Mouse (Mus musculus) forebrain, embryonic 11.5 days (tissue): ENCODE results near the gene Pnpla7. TPM values are rescaled to one million over a fixed set of nuclear protein-coding genes. Genes with fewer than 3 reads are reported as not detected.

Experiments used
- ATAC-seq: fragments of 200-750 bp; cut with Nextera tagmentation; replicated peaks from 2 replicates; pipeline ENCODE4 v1.8.0; 2017; ENCODE audit warnings: moderate TSS enrichment; ENCODE audit not compliant: low FRiP score
- DNase-seq: peaks from one replicate; pipeline ENCODE4 v3.0.0-alpha.2; 2017; ENCODE audit warnings: low spot score
- H3K27ac ChIP-seq: fragments of 300-500 bp; sonication (generic); 2 replicates; pipeline ENCODE4 v1.5.1; 2014; ENCODE audit warnings: low read depth, low read length
- H3K27me3 ChIP-seq: fragments of 300-500 bp; sonication (generic); 2 replicates; pipeline ENCODE4 v1.6.1; 2014; ENCODE audit warnings: mild to moderate bottlenecking, low read length, mixed read lengths; ENCODE audit not compliant: control insufficient read depth, insufficient read depth
- H3K36me3 ChIP-seq: fragments of 300-500 bp; sonication (generic); 2 replicates; pipeline ENCODE4 v1.6.1; 2014; ENCODE audit warnings: mild to moderate bottlenecking, low read length, moderate library complexity, mixed read lengths; ENCODE audit not compliant: control insufficient read depth, insufficient read depth
- H3K4me1 ChIP-seq: fragments of 300-500 bp; sonication (generic); replicated peaks from 2 replicates; pipeline ENCODE4 v1.6.1; 2014; ENCODE audit warnings: low read length, mixed read lengths; ENCODE audit not compliant: control insufficient read depth, insufficient read depth
- H3K4me2 ChIP-seq: fragments of 300-500 bp; sonication (generic); 2 replicates; pipeline ENCODE4 v1.6.1; 2014; ENCODE audit warnings: low read depth, mild to moderate bottlenecking, low read length, moderate library complexity, mixed read lengths; ENCODE audit not compliant: severe bottlenecking
- H3K4me3 ChIP-seq: fragments of 300-500 bp; sonication (generic); 2 replicates; pipeline ENCODE4 v1.5.1; 2014; ENCODE audit warnings: low read depth, low read length
- H3K9ac ChIP-seq: fragments of 300-500 bp; sonication (generic); 2 replicates; pipeline ENCODE4 v1.6.1; 2014; ENCODE audit warnings: low read length
- H3K9me3 ChIP-seq: fragments of 300-500 bp; sonication (generic); 2 replicates; pipeline ENCODE4 v1.6.1; 2016; ENCODE audit warnings: low read length, mixed read lengths; ENCODE audit not compliant: control insufficient read depth
- WGBS: fragments of 180-500 bp; shearing (Covaris S2); extraction: QIAGEN DNeasy Blood & Tissue Kit; methylation state at CpG from one replicate; pipeline ENCODE4 v1.1.7; 2014; 5-methylcytosine and 5-hydroxymethylcytosine counted together
- polyA plus RNA-seq: library from polyadenylated mRNA; unstranded; fragments of >200 nt; fragmentation: Nextera tagmentation; extraction: Ambion mirVana; gene quantifications from 2 replicates; pipeline ENCODE4 v1.2.1, GENCODE M21; 2014

Pnpla7 gene
- 3.3 and 4.5 TPM in 2 replicates for polyA plus RNA-seq

DNA sequence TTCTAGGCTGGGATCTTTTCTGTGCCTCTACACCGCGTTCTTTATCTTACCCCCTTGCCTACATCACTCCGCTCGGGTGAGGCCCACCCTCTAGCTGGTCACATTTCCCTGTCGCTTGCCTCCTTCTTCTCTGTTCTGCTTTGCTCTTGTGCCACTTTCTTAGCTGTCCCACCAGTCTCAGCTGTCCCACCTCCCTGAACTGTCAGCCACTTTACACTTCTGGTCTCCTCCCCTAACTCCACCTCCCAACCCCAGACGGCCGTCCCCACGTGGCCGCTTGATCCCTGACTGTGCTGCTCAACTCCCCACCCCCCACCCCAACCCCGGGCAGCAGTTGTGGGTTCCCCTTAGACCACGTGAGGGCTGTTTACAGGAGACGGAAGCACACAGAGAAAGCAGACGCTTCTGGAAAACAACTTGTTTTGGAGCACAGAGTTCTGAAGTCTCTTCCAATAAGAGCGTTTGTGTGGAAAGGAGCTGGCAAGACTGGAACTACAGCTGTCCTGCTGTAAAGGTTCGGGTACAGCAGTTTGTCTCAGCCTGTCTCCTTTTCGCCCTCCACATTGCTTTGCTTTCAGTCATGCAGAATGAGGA, at the start of gene Pnpla7:
TSS of gene Pnpla7 (plus strand) at position 330 of the 594 bp plus-strand sequence.
- no peaks in the 10 kb centered on the region for H3K9me3 ChIP-seq
- no peaks in the 10 kb centered on the region for H3K27me3 ChIP-seq
- peak within 1 kb of the TSS; percentile 74 for H3K9ac ChIP-seq
- peak within 1 kb of the TSS; percentile 68 for H3K4me3 ChIP-seq
- H3K27ac ChIP-seq = peak within 1 kb of the TSS; percentile 76
- peak; percentile 74 for ATAC-seq
- peaks cover 6% of the 10 kb centered on the region; the same call in 1 of the 2 replicates for H3K4me1 ChIP-seq
- 1% methylated on average over 16 of the region's 16 CpGs for WGBS
- peaks cover 2% of the 10 kb centered on the region; the same call in 1 of the 2 replicates for H3K36me3 ChIP-seq
- peak; percentile 85 for DNase-seq
- H3K4me2 ChIP-seq = peak within 1 kb of the TSS; percentile 89

DNA sequence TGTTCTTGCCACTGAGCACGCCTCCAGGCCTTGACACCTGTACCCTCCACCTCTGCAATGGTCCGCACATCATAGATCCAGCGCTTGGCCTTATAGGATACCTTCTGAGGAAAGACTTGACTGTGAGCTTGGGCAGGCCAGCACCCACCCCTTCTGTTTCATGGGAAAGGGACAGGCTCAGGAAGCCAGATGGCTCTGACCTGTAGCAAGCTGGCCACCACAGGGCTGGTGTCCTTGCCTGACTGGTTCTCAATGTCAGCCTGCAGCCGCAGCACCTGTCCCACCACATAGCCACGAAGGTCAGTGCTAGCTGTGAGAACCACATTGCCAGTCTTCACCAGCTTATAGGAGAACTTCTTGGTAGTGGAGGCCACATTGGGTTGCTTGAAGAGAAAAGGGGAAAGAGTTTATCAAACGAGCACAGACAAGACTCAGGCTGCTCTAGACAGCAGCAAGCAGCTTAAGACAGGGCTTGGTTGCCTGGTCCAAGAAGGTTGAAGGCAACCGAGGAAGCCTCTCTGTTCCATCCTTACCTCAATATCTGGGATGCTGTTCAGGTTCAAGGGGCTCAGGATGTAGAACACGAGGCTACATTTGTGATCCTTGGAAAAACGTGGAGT, 49.4 kb upstream of the Pnpla7 start:
- Histone ChIP-seq H3K27me3 (no peaks in the 10 kb centered on the region), H3K27ac (no peak overlapping the region), H3K9me3 (no peaks in the 10 kb centered on the region), H3K4me2 (no peak overlapping the region), H3K9ac (no peak overlapping the region), H3K4me1 (no peaks in the 10 kb centered on the region), H3K36me3 (no peaks in the 10 kb centered on the region), H3K4me3 (no peak overlapping the region)
- 85% methylated on average over 9 of the region's 9 CpGs for WGBS
- ATAC-seq = no peak
- DNase-seq = no peak

DNA sequence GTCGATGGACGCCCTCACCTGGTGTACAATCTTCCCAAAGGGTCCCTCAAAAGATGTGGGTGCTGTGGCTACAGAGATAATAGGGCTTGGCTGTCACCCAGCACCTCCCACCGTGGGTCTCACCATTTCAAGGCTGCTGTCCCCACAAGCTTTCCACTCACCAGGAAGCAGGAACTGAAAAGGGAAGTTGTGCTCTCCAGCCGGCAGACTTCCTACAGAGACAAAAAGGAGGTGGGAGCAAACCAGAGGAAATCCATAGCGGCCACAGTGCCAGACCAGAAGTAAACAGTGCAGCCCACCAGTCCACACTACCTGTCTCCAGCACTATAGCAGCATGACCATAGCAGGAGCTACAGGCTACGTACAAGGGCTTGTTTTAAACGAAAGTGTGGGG, 48.9 kb upstream of the Pnpla7 start:
- H3K4me1 ChIP-seq = no peaks in the 10 kb centered on the region
- H3K9me3 ChIP-seq = no peaks in the 10 kb centered on the region
- no peak for DNase-seq
- no peak overlapping the region for H3K27ac ChIP-seq
- no peaks in the 10 kb centered on the region for H3K27me3 ChIP-seq
- no peak overlapping the region for H3K9ac ChIP-seq
- H3K4me2 ChIP-seq = no peak overlapping the region
- no peak overlapping the region for H3K4me3 ChIP-seq
- ATAC-seq = no peak
- H3K36me3 ChIP-seq = no peaks in the 10 kb centered on the region
- WGBS = 82% methylated on average over 7 of the region's 7 CpGs

DNA sequence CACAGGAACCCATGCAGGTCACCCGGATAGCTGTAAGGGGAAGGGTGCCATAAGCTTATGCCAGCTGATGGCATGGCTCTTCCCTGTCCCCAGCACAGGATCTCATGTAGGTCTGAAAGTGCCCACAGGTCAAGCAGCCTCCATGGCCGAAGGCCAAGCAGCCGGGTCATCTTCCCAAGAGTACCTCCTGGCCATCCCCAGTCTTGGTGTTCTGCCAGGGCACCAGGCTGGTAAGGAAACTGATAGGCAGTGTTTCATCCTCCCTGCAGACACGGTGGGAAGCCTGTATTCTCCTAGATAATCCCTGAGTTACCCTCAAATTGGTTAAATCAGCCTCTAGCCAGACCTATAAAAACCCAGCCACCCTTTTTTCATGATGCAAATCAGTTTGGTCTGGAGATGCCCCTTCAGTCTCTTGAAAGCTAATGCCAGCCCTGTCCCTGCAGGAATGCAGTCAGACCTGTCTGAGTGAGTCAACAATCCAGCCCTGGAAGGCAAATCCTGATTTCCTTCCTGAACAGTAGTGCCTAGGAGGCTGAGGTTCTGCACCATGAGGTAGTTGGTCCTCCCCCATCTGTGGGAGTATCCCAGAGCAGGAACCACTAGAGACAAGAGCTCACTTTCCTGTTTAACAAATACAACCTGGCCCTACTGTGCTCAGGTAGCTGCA, 47.9 kb upstream of the Pnpla7 start:
- DNase-seq = no peak

DNA sequence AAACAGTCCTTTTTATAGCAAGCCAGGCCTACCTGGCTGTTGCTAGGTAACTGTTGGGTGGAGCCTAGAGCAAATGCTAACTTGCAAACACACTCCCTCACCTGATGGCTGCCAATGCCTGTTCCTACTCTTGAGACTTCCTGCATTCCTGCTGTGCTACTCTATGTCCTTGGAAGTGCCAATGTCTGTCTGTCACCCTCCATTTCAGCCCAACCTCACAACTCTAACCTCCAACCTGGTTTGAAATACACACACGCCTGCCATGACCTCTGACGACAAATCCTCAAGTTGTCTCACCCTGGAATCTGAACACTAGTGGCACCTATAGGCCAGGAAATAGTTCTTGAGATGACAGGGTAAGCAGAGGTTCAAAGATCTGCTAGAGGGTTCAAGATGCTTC, 46.7 kb upstream of the Pnpla7 start:
- no peak for DNase-seq
- Histone ChIP-seq H3K27me3 (no peaks in the 10 kb centered on the region), H3K9ac (no peak overlapping the region), H3K27ac (no peak overlapping the region), H3K4me2 (no peak overlapping the region), H3K36me3 (no peaks in the 10 kb centered on the region), H3K4me3 (no peak overlapping the region), H3K9me3 (no peaks in the 10 kb centered on the region), H3K4me1 (no peaks in the 10 kb centered on the region)
- WGBS = 78% methylated on average over 2 of the region's 2 CpGs
- no peak for ATAC-seq

More for the DNA sequence above, 47.9 kb upstream of the Pnpla7 start:
- no peak for ATAC-seq
- H3K9ac ChIP-seq = no peak overlapping the region
- no peaks in the 10 kb centered on the region for H3K36me3 ChIP-seq
- H3K27ac ChIP-seq = no peak overlapping the region
- H3K4me3 ChIP-seq = no peak overlapping the region
- no peaks in the 10 kb centered on the region for H3K4me1 ChIP-seq
- no peak overlapping the region for H3K4me2 ChIP-seq
- H3K9me3 ChIP-seq = no peaks in the 10 kb centered on the region
- WGBS = 66% methylated on average over 4 of the region's 4 CpGs
- no peaks in the 10 kb centered on the region for H3K27me3 ChIP-seq

DNA sequence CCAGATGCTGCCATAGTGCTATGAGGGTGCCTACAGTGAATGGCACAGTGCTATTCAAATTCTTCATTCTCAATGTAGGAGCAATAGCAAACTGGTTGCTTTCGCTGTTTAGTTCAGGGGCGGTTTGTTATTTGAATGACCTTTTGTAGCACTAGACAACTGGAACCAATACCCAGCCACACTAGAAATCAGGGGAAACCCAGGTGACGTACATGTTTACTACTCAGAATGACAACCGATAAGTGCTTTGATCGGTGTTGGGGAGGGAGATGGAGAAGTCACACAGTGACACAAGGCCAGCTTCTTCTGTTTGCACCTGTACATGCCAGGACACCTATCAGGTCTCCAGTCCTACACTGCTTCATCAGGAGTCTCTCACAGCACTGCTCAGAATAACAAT, 46.2 kb upstream of the Pnpla7 start:
- Histone ChIP-seq H3K4me3 (no peak overlapping the region), H3K4me2 (no peak overlapping the region), H3K9me3 (no peaks in the 10 kb centered on the region), H3K36me3 (no peaks in the 10 kb centered on the region), H3K9ac (no peak overlapping the region), H3K27me3 (no peaks in the 10 kb centered on the region; the same call in 1 of the 2 replicates), H3K27ac (no peak overlapping the region), H3K4me1 (no peaks in the 10 kb centered on the region)
- 90% methylated on average over 5 of the region's 5 CpGs for WGBS
- DNase-seq = no peak
- no peak for ATAC-seq

DNA sequence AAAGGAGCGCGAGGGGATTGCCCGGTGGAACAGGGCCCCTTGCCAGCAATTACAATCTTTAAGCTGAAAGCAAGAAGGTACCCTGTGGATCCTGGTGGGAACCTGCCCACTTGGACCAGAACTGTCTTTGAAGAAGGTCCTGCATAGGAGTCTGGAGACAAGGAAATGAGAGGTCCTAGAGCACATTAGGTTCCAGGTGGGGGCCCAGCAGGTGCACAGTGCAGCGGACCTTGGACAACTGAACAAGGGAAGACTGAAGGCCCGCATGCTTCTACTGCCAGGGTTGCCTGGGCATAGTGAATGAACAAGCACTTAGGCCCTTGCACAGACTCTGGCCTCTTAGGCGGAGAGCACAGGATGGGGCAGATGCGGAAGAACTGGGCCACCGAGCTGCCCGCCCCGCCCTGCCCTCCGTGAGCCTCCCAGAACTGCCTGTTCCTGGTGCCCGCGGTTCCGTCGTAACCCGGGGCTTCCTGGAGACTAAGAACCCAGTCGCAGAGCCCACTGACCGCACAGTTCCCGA, 41.3 kb upstream of the Pnpla7 start:
- Histone ChIP-seq H3K4me2 (peak overlapping the region; percentile 96), H3K9ac (peak overlapping the region; percentile 66), H3K4me3 (peak overlapping the region; percentile 52), H3K36me3 (no peaks in the 10 kb centered on the region), H3K27ac (no peak overlapping the region), H3K4me1 (peaks cover 2% of the 10 kb centered on the region; the same call in 1 of the 2 replicates), H3K9me3 (no peaks in the 10 kb centered on the region), H3K27me3 (no peaks in the 10 kb centered on the region; the same call in 1 of the 2 replicates)
- 3% methylated on average over 19 of the region's 19 CpGs for WGBS
- DNase-seq = no peak
- ATAC-seq = peak; percentile 42

DNA sequence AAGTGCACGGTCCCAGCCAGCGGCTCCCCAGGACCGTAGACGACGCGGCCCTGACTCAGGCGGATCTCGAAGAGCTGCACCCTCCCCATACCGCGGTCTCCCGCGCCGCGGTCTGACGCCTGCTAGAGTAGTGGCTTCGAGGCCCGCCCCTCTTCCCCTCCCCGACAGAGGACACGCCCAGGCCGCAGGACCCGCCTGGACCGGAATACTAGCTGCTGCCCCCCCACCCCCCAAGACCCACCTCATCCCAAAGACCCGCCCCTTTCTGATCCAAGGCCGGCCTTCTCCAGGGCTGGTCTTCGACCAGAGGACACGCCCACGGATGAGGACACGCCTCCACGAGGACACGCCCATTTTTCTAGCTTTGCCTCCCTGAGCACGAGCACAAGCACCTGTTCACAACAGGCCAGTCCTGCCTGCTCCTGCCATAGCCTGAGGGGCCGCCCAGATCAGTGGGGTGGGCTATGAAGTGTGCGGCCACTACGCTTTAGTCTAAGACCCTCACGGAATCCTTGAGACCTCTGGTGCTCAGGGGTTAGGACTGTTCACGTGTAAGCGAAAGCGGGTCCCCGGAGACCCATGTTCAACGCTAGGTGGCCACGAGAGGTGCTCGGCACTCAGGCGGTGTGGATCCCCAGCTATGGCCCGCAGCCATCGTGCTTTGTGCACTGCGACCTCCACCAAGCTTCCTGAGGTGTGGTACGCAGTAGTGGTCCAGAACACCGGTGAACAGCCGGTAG, 40.6 kb upstream of the Pnpla7 start, which contains the start of gene Arrdc1:
TSS of gene Arrdc1 (minus strand) at position 196 of the 740 bp plus-strand sequence.
- Histone ChIP-seq H3K36me3 (no peaks in the 10 kb centered on the region), H3K4me3 (peak within 1 kb of the TSS; percentile 52), H3K27ac (no peak within 1 kb of the TSS), H3K4me2 (peak within 1 kb of the TSS; percentile 96), H3K4me1 (peaks cover 2% of the 10 kb centered on the region; the same call in 1 of the 2 replicates), H3K9ac (peak within 1 kb of the TSS; percentile 66), H3K27me3 (no peaks in the 10 kb centered on the region; the same call in 1 of the 2 replicates), H3K9me3 (no peaks in the 10 kb centered on the region)
- WGBS = under 1% methylated on average over 47 of the region's 49 CpGs
- DNase-seq = peak; percentile 96
- ATAC-seq = peak; percentile 93
